Mouse (Mus musculus): ENCODE measurements at regions not wholly inside any gene's neighbourhood (a gene's known extent, or its start where the extent isn't known, plus 50 kb on each side); places are given as distances from the start of the nearest gene placed in this dataset.

- TF ChIP-seq CTCF (IDR thresholded peaks at IDR 0.05; ENCODE audit: low read depth, low read length) (no peak), GATA1 (IDR thresholded peaks at IDR 0.05; ENCODE audit: borderline replicate concordance, low read length) (no peak), TAL1 (conservative IDR thresholded peaks at IDR 0.05; ENCODE audit: low read depth, low read length) (no peak)
These were observed 81.2 kb upstream of the Hoxc13 start for GRCm38 (mm10) chr15:102839688-102840087.
